Mouse (Mus musculus): ENCODE results near the gene Pex12. TPM values are rescaled to one million over a fixed set of nuclear protein-coding genes. Genes with fewer than 3 reads are reported as not detected.

Gene Pex12
- total and polyA plus RNA-seq, 3 experiments = 8.2 to 11.8 TPM; not detected in 1

DNA sequence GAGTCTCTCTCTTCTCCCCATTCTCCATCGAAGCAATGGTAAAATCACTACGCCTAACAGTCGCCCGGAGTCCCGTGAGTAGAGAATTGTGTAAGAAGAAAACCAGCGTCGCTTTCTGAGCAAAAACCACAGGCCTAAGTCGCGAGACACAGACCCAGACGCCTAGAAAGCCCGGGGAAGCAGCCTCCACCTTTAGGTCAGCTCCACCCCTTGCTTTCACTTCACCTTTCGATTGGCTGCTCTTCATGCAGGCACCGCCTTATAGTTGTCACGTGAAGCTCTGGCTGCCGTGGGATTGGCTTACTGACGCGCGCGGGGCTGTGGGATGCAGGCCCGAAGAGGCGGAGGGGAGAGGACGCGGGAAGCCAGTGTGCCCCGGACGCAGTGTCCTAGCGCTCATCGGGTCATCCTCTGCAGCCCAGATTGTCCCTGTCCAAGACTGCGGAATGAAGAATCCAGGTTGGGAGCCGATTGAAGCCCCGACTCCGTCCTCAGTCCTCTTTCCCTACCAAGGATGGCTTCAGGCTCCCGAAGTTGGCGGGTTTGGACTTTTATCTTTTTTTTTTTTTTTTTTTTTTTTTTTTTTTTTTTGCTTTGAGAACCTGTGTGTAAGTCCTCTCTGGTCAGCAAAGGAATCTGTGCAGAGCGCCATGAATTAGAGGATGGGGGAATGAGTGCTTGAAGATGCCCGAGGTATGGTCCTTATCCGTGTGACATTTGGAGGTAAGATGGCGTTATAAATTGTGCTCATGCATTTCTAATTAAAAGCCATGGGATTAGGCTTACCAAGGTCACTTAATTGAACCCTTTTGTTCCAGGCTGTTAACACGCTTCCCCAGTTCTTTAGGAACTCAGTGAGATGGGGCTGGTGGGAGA, 10.8 kb downstream of the Pex12 start (continued):
- TF ChIP-seq MYC (IDR thresholded peaks at IDR 0.05; ENCODE audit: low read depth, low read length) (0 out of 2 replicates have a peak, but pooled peaks have one; percentile 52), POLR2AphosphoS5 (IDR thresholded peaks at IDR 0.05; ENCODE audit: borderline replicate concordance, low read depth, low read length) (0 out of 2 replicates have a peak, but pooled peaks have one; percentile 44), SIN3A (IDR thresholded peaks at IDR 0.05; ENCODE audit: low read length) (peak; percentile 87), MAZ (IDR thresholded peaks at IDR 0.05; ENCODE audit: low read depth, low read length) (peak; percentile 64; the same call in 1 of the 2 replicates), NELFE (IDR thresholded peaks at IDR 0.05; ENCODE audit: low read depth, low read length) (peak; percentile 93), POLR2AphosphoS2 (IDR thresholded peaks at IDR 0.05; ENCODE audit: low read length) (peak; percentile 53; the same call in 1 of the 2 replicates), E2F4 (IDR thresholded peaks at IDR 0.05; ENCODE audit: borderline replicate concordance, low read depth, low read length) (peak; percentile 92)

DNA sequence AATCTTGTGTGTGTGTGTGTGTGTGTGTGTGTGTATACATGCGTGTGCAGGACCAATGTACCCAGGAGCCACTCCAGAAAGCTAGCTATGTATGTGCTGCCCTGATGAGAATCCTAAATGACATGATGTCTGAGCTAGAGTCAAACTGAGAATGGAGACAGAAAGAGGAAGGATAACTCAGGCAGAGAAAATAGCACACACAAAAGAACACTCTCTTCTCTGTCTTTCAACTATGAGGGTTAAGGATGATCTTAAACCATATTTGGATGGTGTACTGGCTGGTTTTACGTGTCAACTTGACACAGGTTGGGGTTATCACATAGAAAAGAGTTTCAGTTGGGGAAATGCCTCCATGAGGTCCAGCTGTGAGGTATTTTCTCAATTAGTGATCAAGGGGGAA, 12.8 kb downstream of the Pex12 start:
- H3K4me1 ChIP-seq (ENCODE audit: control insufficient read depth in 1 of 2, insufficient read depth in 2 of 2, low read length in 2 of 2) = peaks cover 29 to 38% of the 10 kb centered on the region in 2 experiments
- H3K36me3 ChIP-seq (ENCODE audit: control insufficient read depth in 1 of 2, insufficient read depth in 2 of 2, low read length in 2 of 2) = peaks cover 6 to 50% of the 10 kb centered on the region in 2 experiments
- no peaks in the 10 kb centered on the region for H3K9me3 ChIP-seq (replicated peaks; ENCODE audit: insufficient read depth, low read length)
- TF ChIP-seq POLR2A (IDR thresholded peaks at IDR 0.05; ENCODE audit: control insufficient read depth in 1 of 2, insufficient read depth in 1 of 2, low read depth in 1 of 2, low read length in 2 of 2, poor library complexity in 1 of 2) (no peak), POLR2AphosphoS5 (IDR thresholded peaks at IDR 0.05; ENCODE audit: borderline replicate concordance, low read depth, low read length) (no peak), ETS1 (IDR thresholded peaks at IDR 0.05; ENCODE audit: low read depth, low read length) (no peak), E2F4 (IDR thresholded peaks at IDR 0.05; ENCODE audit: borderline replicate concordance, low read depth, low read length) (no peak), UBTF (IDR thresholded peaks at IDR 0.05; ENCODE audit: borderline replicate concordance, insufficient read depth, low read depth, low read length) (no peak), TBP (IDR thresholded peaks at IDR 0.05; ENCODE audit: low read depth, low read length) (no peak), MAFK (IDR thresholded peaks at IDR 0.05; ENCODE audit: borderline replicate concordance, low read depth, low read length) (no peak), MAZ (IDR thresholded peaks at IDR 0.05; ENCODE audit: low read depth, low read length) (no peak), MAX (IDR thresholded peaks at IDR 0.05; ENCODE audit: low read length) (no peak), POLR2AphosphoS2 (IDR thresholded peaks at IDR 0.05; ENCODE audit: low read length) (no peak), CTCF (IDR thresholded peaks at IDR 0.05 in 2 of 3, conservative IDR thresholded peaks at IDR 0.05 in 1 of 3; ENCODE audit: control insufficient read depth in 1 of 3, insufficient read depth in 1 of 3, low read depth in 2 of 3, low read length in 3 of 3, poor library complexity in 1 of 3, severe bottlenecking in 1 of 3) (no peak), ELF1 (IDR thresholded peaks at IDR 0.05; ENCODE audit: low read depth, low read length) (no peak), RAD21 (IDR thresholded peaks at IDR 0.05; ENCODE audit: low read depth, low read length) (no peak), GABPA (IDR thresholded peaks at IDR 0.05; ENCODE audit: low read depth, low read length) (no peak)
- no peaks in the 10 kb centered on the region for H3K27me3 ChIP-seq (ENCODE audit: control insufficient read depth in 1 of 2, insufficient read depth in 2 of 2, low read length in 2 of 2)
- no peak overlapping the region for H3K27ac ChIP-seq (ENCODE audit: control insufficient read depth, low read depth, low read length)
- peak; percentile 37 for DNase-seq (ENCODE audit: low read depth, low spot score)
- H3K4me3 ChIP-seq (ENCODE audit: control insufficient read depth in 1 of 2, insufficient read depth in 1 of 2, low read depth in 2 of 2, low read length in 2 of 2) = no peak overlapping the region
- no peak overlapping the region for H3K9ac ChIP-seq (ENCODE audit: control insufficient read depth, low read depth, low read length, poor library complexity, severe bottlenecking)
- H3K79me2 ChIP-seq (ENCODE audit: control insufficient read depth, insufficient read depth, low read length, poor library complexity) = peaks cover 25% of the 10 kb centered on the region
